Mouse (Mus musculus): ENCODE data around the gene Adap1. TPM values are rescaled to one million over a fixed set of nuclear protein-coding genes. Genes with fewer than 3 reads are reported as not detected.

The Adap1 gene
- polyA plus RNA-seq, 1 experiment from 2014 or later: 2.3 TPM

DNA sequence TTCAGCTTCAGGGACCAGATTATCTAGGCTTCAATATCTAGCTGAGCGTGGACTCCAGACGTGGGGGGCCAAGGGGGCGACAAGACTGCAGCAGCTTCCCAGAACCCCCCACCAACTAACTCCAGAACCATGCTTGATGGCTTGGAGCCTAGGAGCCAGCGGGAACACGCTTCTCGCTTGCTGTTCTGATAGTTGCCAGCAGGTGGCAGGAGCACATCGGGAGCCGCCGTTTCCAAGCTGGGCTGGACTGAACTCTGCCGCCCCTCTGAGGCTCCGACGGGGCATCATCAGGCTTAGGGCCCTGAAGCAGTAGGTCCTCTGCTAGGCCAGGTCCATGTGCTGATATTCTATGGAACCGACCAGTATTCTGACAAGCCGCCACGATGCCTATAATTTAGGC, 43.2 kb downstream of the Adap1 start:
- no peaks in the 10 kb centered on the region for H3K9me3 ChIP-seq (ENCODE audit: control insufficient read depth, low read depth, low read length)
- H3K27ac ChIP-seq (ENCODE audit: low read length): no peak overlapping the region
- peaks cover 10% of the 10 kb centered on the region; the same call in 1 of the 2 replicates for H3K4me1 ChIP-seq (ENCODE audit: control insufficient read depth, insufficient read depth, low read length)
- no peak overlapping the region for H3K4me2 ChIP-seq (replicated peaks; ENCODE audit: low read depth, low read length)
- ATAC-seq (ENCODE audit: insufficient number of reproducible peaks, insufficient read depth, low FRiP score, low read depth): peak; percentile 43; the same call in 1 of the 2 replicates
- 4% methylated on average over 15 of the region's 15 CpGs for WGBS
- H3K9ac ChIP-seq (replicated peaks; ENCODE audit: low read depth, low read length): no peak overlapping the region
- no peaks in the 10 kb centered on the region for H3K36me3 ChIP-seq (ENCODE audit: control insufficient read depth, insufficient read depth, low read length)
- H3K4me3 ChIP-seq (ENCODE audit: low read depth, low read length): no peak overlapping the region
- H3K27me3 ChIP-seq (ENCODE audit: control insufficient read depth, insufficient read depth, low read length): no peaks in the 10 kb centered on the region

DNA sequence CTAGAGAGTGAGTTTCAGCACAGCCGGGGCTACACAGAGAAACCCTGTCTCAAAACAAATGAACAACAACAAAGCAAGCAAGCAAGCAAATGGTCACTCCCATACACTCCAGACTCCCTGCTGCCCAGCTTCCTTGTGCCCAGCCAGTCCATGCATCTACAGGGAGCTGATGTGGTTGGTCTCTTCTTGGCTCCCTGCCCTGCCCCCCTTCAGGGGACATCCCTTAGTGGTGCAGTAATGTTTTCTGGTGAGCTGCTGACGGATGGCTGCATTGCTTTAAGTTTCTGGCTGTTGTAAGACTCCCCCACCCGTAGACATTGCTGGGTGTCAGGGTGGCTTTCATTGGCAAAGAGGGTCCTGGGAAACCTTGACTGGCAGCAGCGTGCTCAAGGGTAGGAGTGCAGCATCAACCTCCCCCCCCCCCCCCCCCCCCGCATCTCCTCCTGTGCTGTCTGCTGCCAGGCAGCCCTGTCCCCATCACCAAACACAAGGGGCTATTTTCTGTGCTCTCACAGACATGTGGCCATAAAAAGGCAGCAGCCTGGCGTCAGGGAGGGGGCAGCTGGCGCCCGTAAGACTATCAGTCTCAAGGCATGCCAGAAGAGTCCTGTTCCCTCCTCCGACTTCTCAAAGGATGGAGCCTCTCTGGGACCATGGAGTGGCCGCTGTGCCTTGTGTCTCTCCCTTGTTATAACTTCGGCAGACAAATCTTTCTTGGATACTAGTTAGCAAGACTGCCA, 43.9 kb downstream of the Adap1 start:
- Histone ChIP-seq H3K27ac (ENCODE audit: low read length) (no peak overlapping the region), H3K4me1 (ENCODE audit: control insufficient read depth, insufficient read depth, low read length) (peaks cover 4% of the 10 kb centered on the region; the same call in 1 of the 2 replicates), H3K9me3 (ENCODE audit: control insufficient read depth, low read depth, low read length) (no peaks in the 10 kb centered on the region), H3K4me3 (ENCODE audit: low read depth, low read length) (no peak overlapping the region), H3K4me2 (replicated peaks; ENCODE audit: low read depth, low read length) (no peak overlapping the region), H3K36me3 (ENCODE audit: control insufficient read depth, insufficient read depth, low read length) (no peaks in the 10 kb centered on the region), H3K27me3 (ENCODE audit: control insufficient read depth, insufficient read depth, low read length) (no peaks in the 10 kb centered on the region), H3K9ac (replicated peaks; ENCODE audit: low read depth, low read length) (no peak overlapping the region)
- WGBS: 61% methylated on average over 10 of the region's 11 CpGs
- no peak for ATAC-seq (ENCODE audit: insufficient number of reproducible peaks, insufficient read depth, low FRiP score, low read depth)

DNA sequence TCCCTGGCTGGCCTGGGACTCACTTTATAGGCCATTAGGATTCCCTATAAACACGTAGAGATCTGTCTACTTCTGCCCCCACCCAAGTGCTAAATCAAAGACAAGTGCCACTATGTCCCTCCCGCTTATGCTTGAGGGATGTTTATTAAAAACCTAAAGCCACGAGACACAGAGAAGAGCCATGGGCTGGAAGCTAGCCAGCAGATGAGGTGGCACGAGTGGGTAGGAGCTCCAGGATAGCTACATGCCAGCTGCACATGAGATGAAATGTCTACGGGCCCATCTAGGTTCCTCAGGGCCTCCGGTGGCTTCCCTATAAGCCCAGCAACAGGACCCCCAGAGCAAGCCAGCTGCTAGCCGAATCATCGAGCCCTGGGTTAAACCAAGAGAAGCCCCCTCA, 48.1 kb downstream of the Adap1 start:
- no peaks in the 10 kb centered on the region for H3K36me3 ChIP-seq (ENCODE audit: control insufficient read depth, insufficient read depth, low read length)
- 72% methylated on average over 8 of the region's 8 CpGs for WGBS
- H3K4me3 ChIP-seq (ENCODE audit: low read depth, low read length): no peak overlapping the region
- no peaks in the 10 kb centered on the region for H3K9me3 ChIP-seq (ENCODE audit: control insufficient read depth, low read depth, low read length)
- H3K4me1 ChIP-seq (ENCODE audit: control insufficient read depth, insufficient read depth, low read length): no peaks in the 10 kb centered on the region
- ATAC-seq (ENCODE audit: insufficient number of reproducible peaks, insufficient read depth, low FRiP score, low read depth): no peak
- H3K27me3 ChIP-seq (ENCODE audit: control insufficient read depth, insufficient read depth, low read length): no peaks in the 10 kb centered on the region
- H3K9ac ChIP-seq (replicated peaks; ENCODE audit: low read depth, low read length): no peak overlapping the region
- no peak overlapping the region for H3K4me2 ChIP-seq (replicated peaks; ENCODE audit: low read depth, low read length)
- no peak overlapping the region for H3K27ac ChIP-seq (ENCODE audit: low read length)

DNA sequence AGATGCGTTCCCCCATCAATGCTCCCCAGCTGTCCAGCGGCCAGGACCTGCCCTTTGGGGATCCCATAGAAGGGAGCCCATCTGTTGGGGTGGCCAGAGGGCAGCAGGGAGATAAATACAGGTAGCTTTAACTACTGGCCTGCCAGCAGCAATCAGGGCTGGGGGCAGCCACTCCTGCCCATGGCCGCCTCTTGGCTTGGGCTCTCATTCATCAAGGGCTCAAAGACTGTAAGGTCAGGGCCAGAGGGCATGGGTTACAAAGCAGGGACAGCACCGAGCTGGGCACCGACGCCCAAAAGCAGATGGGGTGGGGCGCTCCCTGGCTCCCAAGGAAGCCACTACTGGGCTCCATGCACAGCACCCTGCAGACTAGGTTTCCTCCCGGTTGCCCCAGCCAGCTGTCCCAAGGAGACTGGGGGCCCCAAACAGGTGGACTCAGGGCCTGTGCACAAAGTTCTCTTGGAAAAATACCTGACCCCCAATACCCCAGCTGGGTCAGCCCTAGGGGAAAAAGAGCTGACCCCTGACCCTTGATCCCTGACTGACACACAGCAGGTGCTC, 53.3 kb downstream of the Adap1 start:
- 40% methylated on average over 8 of the region's 8 CpGs for whole genome bisulfite sequencing
- no peaks in the 10 kb centered on the region for H3K27me3 ChIP-seq (ENCODE audit: control insufficient read depth, insufficient read depth, low read length)
- no peak overlapping the region for H3K4me2 ChIP-seq (replicated peaks; ENCODE audit: low read depth, low read length)
- no peak overlapping the region for H3K4me3 ChIP-seq (ENCODE audit: low read depth, low read length)
- peaks cover 13% of the 10 kb centered on the region for H3K36me3 ChIP-seq (ENCODE audit: control insufficient read depth, insufficient read depth, low read length)
- no peak overlapping the region for H3K27ac ChIP-seq (ENCODE audit: low read length)
- no peaks in the 10 kb centered on the region for H3K9me3 ChIP-seq (ENCODE audit: control insufficient read depth, low read depth, low read length)
- ATAC-seq (ENCODE audit: insufficient number of reproducible peaks, insufficient read depth, low FRiP score, low read depth): no peak
- no peak overlapping the region for H3K9ac ChIP-seq (replicated peaks; ENCODE audit: low read depth, low read length)
- 0 out of 2 replicates have a peak, but pooled peaks cover 4% of the 10 kb centered on the region for H3K4me1 ChIP-seq (ENCODE audit: control insufficient read depth, insufficient read depth, low read length)

DNA sequence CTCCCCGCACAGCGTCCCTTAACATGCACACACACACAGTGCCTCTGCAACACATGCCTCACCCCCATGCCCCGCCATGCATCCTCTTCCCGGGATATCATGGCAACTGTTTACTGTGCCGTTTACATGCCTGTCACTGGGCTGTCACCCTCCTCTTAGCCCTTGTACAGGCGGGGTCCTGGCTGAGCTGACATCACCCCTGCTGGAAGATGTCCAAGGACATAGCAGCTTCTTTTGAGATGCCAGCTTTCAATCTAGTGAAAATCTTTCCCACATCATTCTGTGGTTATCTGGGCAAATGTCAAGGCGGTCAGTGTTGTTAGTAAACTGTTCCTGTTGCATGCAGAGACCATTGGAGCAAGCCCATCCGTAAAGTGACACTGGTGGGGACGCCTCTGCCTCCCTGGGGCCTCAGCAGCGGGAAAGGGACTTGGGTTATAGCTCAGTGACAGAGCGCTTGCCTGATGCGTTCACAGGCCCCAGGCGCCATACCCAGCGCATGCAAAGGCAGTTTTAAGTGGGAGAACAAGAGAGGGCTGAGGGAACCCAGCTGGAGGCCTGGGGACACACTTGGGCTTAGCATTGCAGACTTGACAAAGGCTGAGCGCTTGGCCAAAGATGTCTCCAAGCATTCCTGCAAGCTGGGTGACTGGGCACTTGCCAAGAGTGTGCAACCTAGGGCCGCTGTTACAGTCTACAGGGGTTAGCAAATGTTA, 54.5 kb downstream of the Adap1 start:
- H3K27me3 ChIP-seq (ENCODE audit: control insufficient read depth, insufficient read depth, low read length): no peaks in the 10 kb centered on the region
- no peak for ATAC-seq (ENCODE audit: insufficient number of reproducible peaks, insufficient read depth, low FRiP score, low read depth)
- peak overlapping the region; percentile 52 for H3K27ac ChIP-seq (ENCODE audit: low read length)

DNA sequence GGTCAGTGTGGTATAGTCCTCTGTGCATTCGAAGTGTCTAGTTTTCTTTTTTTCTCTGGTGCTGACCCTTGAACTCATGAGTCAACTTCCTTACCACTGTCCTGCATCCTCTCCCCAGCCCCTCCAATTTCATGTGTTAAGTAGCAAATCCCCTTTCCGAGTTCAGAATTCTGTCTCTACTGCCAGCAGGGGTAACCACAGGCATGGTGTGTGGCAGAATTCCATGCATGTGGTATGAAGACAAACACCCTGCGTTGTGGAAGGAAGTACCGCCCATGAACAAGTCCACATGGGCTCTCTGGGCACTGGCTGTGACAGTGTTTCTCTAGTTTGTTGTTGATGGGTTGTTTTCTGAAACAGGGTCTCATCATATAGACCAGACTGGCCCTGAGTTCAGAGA, 57.8 kb downstream of the Adap1 start:
- no peaks in the 10 kb centered on the region for H3K27me3 ChIP-seq (ENCODE audit: control insufficient read depth, insufficient read depth, low read length)
- no peak overlapping the region for H3K4me3 ChIP-seq (ENCODE audit: low read depth, low read length)
- 94% methylated on average over 4 of the region's 4 CpGs for WGBS
- no peak overlapping the region for H3K9ac ChIP-seq (replicated peaks; ENCODE audit: low read depth, low read length)
- no peak overlapping the region for H3K4me2 ChIP-seq (replicated peaks; ENCODE audit: low read depth, low read length)
- no peaks in the 10 kb centered on the region for H3K9me3 ChIP-seq (ENCODE audit: control insufficient read depth, low read depth, low read length)
- H3K36me3 ChIP-seq (ENCODE audit: control insufficient read depth, insufficient read depth, low read length): peaks cover 48% of the 10 kb centered on the region
- ATAC-seq (ENCODE audit: insufficient number of reproducible peaks, insufficient read depth, low FRiP score, low read depth): no peak
- H3K27ac ChIP-seq (ENCODE audit: low read length): no peak overlapping the region
- 0 out of 2 replicates have a peak, but pooled peaks cover 4% of the 10 kb centered on the region for H3K4me1 ChIP-seq (ENCODE audit: control insufficient read depth, insufficient read depth, low read length)

More for the DNA sequence above, 54.5 kb downstream of the Adap1 start:
- Histone ChIP-seq H3K9me3 (ENCODE audit: control insufficient read depth, low read depth, low read length) (no peaks in the 10 kb centered on the region), H3K9ac (replicated peaks; ENCODE audit: low read depth, low read length) (no peak overlapping the region), H3K36me3 (ENCODE audit: control insufficient read depth, insufficient read depth, low read length) (peaks cover 16% of the 10 kb centered on the region), H3K4me1 (ENCODE audit: control insufficient read depth, insufficient read depth, low read length) (0 out of 2 replicates have a peak, but pooled peaks cover 4% of the 10 kb centered on the region), H3K4me3 (ENCODE audit: low read depth, low read length) (no peak overlapping the region), H3K4me2 (replicated peaks; ENCODE audit: low read depth, low read length) (no peak overlapping the region)
- 58% methylated on average over 16 of the region's 16 CpGs for WGBS

DNA sequence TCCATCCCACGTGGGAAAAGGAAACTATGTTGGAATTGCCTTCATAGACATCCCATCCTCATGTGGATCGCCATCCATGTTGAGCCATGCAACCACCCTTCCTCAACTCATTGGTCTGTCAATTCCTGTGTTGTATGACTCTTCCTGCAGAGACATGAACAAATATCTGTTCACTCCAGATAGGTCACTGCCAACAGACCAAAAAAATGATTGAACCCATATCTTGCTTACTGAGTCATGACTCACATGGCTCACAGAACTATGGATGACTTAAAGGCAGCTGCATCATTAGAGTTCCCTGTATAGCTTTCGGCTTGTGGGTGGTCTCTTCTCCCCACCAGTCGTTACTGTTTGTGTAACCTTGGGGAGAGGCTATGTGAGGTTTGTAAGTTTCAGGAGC, 64.0 kb downstream of the Adap1 start:
- Histone ChIP-seq H3K4me1 (ENCODE audit: control insufficient read depth, insufficient read depth, low read length) (peaks cover 9% of the 10 kb centered on the region; the same call in 1 of the 2 replicates), H3K27me3 (ENCODE audit: control insufficient read depth, insufficient read depth, low read length) (no peaks in the 10 kb centered on the region), H3K9ac (replicated peaks; ENCODE audit: low read depth, low read length) (no peak overlapping the region), H3K4me2 (replicated peaks; ENCODE audit: low read depth, low read length) (no peak overlapping the region), H3K27ac (ENCODE audit: low read length) (no peak overlapping the region), H3K36me3 (ENCODE audit: control insufficient read depth, insufficient read depth, low read length) (peaks cover 53% of the 10 kb centered on the region), H3K9me3 (ENCODE audit: control insufficient read depth, low read depth, low read length) (no peaks in the 10 kb centered on the region), H3K4me3 (ENCODE audit: low read depth, low read length) (no peak overlapping the region)
- 82% methylated on average over 4 of the region's 4 CpGs for WGBS
- ATAC-seq (ENCODE audit: insufficient number of reproducible peaks, insufficient read depth, low FRiP score, low read depth): no peak

DNA sequence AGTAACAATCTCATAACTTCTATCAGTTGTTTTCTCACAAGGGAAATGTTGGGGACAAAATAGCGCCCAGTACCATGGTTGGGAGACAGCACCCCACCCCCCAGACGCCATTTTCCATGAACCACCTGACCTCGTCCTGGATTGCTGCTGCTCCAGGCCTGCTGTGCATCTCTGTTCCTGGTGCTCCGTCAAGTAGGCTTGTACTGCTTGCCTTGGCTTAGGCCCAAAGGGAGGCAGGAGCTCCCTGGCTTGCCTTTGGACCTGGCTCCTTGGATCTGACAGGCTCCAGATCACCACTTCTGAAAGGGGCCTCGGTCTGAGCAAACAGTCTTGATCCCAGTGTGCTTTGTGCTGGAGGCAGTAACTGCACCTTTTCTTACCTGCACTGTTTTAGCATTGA, 65.6 kb downstream of the Adap1 start:
- Histone ChIP-seq H3K4me1 (ENCODE audit: control insufficient read depth, insufficient read depth, low read length) (peaks cover 9% of the 10 kb centered on the region; the same call in 1 of the 2 replicates), H3K4me2 (replicated peaks; ENCODE audit: low read depth, low read length) (no peak overlapping the region), H3K27me3 (ENCODE audit: control insufficient read depth, insufficient read depth, low read length) (no peaks in the 10 kb centered on the region), H3K9me3 (ENCODE audit: control insufficient read depth, low read depth, low read length) (no peaks in the 10 kb centered on the region), H3K36me3 (ENCODE audit: control insufficient read depth, insufficient read depth, low read length) (peaks cover 44% of the 10 kb centered on the region), H3K9ac (replicated peaks; ENCODE audit: low read depth, low read length) (no peak overlapping the region), H3K27ac (ENCODE audit: low read length) (peak overlapping the region; percentile 33; the same call in 1 of the 2 replicates), H3K4me3 (ENCODE audit: low read depth, low read length) (no peak overlapping the region)
- WGBS: 70% methylated on average over 5 of the region's 5 CpGs
- peak; percentile 15; the same call in 1 of the 2 replicates for ATAC-seq (ENCODE audit: insufficient number of reproducible peaks, insufficient read depth, low FRiP score, low read depth)

Data from stomach, embryonic 14.5 days (tissue).